Mouse (Mus musculus): ENCODE measurements around the gene Hoxc13.

Hoxc13 gene

DNA sequence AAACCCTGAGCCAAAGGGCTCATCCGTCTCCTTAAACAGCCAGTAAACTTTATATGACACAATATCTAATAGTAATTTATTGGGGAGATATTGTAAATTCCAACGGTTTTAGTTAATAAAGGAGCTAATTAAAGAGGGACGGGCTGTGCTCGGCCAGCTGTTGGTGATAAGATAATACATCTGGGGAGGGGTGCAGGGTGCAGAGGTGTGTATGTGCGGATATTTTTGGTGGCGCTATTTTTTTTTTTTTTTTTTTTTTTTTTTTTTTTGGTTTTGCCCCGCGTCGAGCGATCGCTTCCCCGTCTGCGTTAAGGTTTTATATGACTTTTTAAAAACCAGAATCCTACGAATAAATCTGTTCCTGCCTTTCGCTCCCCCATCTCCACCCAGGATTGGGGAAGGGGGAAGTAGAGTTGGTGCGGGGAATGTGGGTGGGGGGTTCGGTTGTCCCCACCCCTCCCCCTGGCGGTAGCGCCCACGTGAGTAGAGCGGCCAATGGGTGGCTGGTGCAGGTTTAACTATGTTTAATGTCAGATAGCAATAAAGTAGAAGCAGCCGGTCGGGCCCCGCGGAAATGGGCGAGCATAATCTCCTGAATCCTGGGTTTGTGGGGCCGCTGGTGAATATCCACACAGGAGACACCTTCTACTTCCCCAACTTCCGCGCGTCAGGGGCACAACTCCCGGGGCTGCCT is 15.5 kb downstream of the Hoxc13 start, which contains the start of gene Hoxc12:
TSS of gene Hoxc12 (plus strand) at position 479 of the 694 bp plus-strand sequence.
- CTCF ChIA-PET, result interaction anchor here (0.6 kb wide), 1 partner anchor 345 kb away, joined by 9 read pairs; no protein-coding TSS in a partner anchor

DNA sequence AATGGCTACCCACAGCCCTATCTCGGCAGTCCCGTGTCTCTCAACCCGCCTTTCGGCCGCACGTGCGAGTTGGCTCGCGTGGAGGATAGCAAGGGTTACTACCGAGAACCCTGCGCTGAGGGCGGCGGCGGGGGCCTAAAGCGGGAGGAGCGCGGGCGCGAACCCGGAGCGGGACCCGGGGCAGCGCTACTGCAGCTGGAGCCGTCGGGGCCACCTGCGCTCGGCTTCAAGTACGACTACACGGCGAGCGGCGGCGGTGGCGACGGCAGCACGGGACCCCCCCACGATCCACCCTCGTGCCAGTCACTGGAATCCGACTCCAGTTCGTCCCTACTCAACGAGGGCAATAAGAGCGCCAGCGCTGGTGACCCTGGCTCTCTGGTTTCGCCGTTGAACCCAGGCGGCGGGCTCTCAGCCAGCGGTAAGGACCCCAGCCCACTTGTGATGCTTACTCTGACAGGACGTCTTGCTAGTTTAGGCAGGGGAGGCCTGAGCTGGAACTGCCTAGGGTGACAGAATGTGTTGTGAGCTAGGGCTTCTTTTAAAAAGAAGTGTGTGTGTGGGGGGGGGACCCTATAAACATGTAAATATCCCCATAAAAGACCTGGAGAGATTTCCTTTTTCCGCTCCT is 16.2 kb downstream of the Hoxc13 start:
- CTCF ChIA-PET, result no interaction called here

DNA sequence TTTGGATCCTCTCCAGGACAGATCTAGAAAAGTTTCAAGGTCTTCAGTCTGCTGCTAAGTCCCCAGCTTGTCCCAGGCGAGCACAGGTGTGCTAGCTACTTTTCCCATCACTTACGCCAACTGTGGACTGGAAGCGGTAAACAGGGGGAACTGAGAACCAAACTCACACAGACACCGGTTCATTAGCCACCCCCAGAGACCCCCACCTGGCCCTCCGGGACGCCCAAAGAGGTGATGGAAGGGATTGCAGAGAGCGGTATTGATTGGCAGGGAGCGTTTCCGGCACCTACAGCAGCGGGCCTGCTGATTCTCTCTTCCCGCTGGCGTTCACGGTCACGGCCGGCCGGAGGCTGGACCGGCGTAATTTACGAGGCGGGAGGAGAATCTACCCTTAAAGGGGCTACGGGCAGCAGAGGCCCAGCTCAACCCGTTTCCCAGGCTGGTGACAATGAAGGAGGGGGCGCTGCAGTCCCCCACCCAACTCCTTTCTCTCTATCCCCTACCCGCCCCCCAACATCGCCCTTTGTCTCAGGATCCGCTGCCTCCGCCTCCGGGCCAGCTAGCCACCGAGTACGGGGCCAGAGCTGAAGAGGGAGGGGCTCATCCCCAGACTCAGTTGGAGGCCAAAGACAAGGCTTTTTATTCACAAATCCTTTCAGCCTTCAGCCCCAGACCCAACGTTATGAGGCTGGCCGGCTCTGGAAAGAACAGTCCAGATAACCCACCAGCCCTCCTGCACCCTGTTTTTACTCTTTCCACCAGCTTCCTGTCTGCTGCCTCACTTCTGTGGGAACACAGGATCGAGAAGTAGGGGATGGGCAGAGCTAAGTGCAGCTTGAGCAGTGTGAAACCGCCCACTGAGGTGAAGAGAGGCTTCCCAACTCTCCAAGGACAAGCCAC is 18.6 kb downstream of the Hoxc13 start:
- CTCF ChIA-PET, result no interaction called here

DNA sequence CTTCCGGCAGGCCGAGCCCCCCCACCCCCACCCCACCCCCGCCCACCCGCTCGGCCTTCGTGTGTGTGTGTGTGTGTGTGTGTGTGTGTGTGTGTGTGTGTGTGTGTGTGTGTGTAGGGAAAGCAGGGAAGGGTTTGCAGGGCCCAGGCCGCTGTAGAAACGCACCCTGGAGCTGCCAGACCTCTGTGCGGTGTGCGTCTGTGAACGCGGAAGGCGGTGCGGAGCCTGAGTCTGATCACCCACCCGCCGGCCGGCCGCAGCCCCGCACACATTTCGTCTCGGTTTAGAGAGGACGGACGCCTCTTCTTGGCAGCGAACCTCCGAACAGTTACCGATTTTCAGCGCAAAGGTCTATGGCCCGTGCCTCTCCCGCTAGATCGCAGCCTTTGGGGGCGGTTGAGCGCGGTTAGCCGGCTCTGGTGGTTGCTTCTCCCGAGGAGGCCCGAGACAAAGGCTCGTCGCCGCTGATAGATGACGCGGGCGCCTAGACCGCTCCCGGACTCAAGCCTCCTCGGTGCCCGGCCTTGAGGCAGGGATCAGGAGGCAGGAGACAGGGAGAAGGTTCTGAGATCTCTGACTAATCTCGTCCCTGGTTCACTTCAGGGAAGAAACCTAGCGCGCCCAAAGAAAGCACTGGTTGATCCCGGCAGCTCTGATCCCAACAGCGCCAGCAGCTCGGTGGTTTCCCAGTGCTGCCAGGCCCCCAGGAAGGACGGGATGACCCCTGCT is 22.0 kb downstream of the Hoxc13 start:
- CTCF ChIA-PET, result no interaction called here

DNA sequence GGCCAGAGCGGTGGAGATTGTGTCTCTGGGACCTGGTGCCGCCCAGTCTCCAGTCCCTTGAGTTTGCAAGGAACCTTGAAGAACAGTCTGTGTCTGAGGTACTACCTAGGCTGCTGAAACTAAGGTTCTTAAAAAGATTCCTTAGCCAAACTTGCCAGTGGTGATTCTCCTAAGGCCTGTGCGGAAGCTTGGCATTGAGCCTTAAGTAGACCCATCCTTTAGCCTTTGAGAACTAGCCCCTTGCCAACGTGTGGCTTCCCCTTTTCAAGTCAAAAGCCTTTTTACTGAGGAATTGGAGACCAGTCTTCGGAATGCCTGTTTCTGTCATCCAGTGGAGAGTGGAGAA is 22.5 kb downstream of the Hoxc13 start:
- CTCF ChIA-PET, result no interaction called here

DNA sequence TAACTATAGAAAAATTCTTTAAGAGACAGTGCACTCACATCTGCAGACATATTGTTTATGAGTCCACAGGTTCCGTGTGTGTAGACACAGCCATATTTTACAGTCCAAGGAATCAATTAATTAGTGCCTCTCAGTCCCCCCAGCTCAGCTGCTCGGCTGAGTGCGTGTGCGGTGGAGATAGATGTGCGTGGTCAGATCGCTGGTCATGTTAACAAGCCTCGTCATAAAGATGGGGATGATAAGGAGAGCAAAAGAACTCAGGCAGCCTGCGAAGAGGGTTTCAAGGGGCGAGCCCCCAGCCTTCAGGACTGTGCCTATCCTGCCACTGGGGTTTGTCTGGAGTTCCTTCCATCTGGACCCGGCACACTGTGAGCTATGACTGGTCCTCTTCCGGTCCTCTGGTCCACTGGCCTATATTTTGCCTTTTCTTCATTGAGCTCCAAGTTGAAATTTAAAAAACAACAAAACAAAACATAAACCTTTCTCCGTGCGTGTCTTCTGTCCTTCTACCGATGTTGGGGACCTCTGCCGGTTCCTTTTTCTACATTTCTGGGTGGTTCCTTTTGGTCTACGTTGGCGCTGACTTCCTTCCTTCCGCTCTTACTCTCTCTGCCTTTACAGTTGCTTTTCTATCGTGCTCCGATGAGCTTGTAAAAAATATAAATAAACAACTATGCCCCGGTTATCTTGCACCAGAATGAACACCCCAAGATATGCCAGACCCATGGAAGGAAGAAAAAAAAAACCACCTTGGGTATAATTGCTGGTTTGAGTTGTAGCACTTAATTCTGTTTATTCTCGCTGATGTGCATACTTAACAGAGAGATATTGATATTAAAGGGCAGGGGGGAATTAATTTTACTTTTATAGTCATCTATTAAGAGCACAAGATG is 24.5 kb downstream of the Hoxc13 start:
- CTCF ChIA-PET, result interaction anchor here (0.6 kb wide), 2 partner anchors 77 to 293 kb away, joined by 8 to 10 read pairs; no protein-coding TSS in a partner anchor

DNA sequence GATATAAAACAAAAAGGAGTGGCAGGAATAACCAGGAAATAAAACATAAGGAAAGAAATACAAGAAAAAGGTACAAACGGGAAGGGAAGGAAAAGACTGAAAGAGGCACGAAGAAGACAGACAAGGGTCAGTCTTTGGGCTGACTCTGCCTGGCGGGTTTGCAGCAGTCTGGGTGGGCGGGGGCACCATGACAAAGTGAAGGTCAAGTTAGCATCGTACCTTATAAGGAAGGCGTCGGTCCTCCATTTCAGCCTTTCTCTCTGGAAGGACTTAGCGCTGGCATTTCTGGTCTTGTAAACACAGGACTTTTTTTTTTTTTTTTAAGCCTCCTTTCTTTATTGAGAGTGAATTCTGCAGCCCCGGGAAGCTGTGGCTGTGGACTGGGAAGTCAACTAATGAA is 26.4 kb downstream of the Hoxc13 start:
- CTCF ChIA-PET, result no interaction called here

DNA sequence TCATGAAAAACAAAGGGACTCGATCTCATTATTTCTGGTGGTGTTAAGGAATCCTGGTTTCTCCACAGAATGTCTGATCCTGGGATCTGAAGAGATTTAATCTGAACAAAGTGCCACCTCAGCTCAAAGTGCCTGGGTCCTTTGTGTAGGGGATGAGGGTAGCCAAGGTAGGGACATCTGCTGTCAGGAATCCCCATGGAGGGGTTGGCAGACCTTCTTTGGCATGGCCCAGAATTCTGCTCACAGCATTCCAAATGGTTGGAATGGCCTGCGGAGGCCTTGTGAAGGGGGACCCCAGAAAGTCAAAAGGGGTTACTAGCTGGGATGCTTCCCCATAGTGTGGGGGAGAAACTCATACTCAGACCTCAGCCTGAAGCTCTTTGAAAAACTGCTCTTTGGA is 27.9 kb downstream of the Hoxc13 start:
- CTCF ChIA-PET, result interaction anchor here (0.5 kb wide), 1 partner anchor 287 kb away, joined by 4 read pairs; no protein-coding TSS in a partner anchor

DNA sequence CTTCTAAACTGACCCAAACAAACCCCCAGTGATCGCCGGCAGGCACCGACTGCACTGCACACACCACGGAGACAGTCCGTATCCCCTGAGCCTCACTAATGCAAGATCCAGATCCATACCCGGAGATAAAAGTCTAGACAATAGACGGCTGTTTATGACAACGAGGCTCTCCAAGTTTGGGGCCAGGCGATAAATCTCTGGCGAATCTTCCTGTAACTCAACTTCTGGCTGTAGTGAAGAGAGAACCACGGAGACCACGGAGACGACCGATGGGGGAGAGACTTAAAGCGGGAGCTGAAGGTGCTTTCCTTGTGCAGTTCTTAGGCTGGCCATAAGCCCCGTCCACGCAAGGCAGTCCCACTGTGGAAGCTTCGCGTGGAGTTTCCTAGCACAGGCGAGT is 28.8 kb downstream of the Hoxc13 start:
- CTCF ChIA-PET, result interaction anchor here (0.5 kb wide), 1 partner anchor 287 kb away, joined by 4 read pairs; no protein-coding TSS in a partner anchor

DNA sequence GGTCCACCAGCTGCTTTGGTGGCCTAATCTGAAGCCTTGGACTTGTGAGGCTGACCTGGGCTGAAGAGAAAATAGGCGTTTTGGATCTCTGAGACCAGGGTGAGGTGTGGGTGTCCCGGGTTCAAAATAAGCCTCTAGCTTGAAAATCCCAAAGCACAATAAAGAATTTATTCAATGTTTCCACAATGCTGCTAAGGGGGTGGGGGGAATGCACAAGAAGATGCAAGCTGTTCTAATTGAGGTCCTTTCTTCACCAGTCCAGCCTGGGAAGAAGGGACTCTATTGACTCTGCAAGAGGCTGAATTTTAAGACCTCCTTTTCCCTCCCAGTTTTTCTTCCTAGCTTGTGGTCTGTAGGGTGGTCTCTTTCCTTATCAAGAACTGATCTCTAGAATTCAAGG is 30.0 kb downstream of the Hoxc13 start:
- CTCF ChIA-PET, result interaction anchor here (0.5 to 1.0 kb wide), 4 partner anchors 15 to 60 kb away, joined by 3 to 7 read pairs (median 4); no protein-coding TSS in a partner anchor

DNA sequence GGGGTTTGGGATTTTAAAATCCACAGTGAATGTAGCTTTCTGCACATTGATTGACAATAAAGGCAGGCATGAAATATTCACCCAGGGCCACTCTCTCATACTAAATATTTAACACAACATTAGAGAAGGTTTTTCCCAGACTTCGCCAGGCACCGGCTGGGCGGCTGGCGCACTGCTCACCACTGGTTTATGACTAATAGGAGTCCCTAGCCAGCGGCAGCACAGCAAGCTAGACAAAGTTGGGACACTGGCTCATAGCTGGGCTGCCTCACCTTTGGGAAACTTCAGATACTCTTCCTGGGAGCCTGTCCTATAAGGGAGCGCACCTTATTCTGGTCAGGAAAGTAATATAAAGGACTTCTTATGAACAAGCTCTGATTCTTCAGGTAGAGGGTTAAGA is 32.7 kb downstream of the Hoxc13 start:
- CTCF ChIA-PET, result interaction anchor here (0.6 kb wide), 1 partner anchor 29 kb away, joined by 3 read pairs; no protein-coding TSS in a partner anchor

DNA sequence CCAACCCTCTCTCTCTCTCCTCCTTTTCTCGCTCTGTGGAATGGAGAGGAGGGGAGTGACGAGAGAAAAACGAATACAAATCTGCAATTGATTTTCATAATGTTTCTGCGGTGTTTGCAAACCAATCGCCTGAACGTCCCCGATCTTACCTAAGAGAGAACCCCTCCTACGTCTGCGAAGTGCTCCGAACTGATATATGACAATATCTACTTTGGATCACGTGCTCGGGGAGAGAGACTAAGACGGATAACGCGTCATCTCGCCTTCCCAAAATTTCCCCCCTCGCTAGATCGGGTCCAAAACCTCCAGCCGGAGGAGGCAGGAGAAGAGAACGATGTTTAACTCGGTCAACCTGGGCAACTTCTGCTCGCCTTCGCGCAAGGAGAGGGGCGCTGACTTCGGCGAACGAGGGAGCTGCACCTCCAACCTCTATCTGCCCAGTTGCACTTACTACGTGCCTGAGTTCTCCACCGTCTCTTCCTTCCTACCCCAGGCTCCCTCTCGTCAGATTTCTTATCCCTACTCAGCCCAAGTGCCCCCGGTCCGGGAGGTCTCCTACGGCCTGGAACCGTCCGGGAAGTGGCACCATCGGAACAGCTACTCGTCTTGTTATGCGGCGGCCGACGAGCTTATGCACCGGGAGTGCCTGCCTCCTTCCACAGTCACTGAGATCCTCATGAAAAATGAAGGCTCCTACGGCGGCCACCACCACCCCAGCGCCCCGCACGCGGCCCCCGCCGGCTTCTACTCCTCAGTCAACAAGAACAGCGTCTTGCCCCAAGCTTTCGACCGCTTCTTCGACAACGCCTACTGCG is 33.5 kb downstream of the Hoxc13 start, which contains the start of gene Hoxc11:
TSS of gene Hoxc11 (plus strand) at position 236 of the 815 bp plus-strand sequence.
- CTCF ChIA-PET, result no interaction called here

DNA sequence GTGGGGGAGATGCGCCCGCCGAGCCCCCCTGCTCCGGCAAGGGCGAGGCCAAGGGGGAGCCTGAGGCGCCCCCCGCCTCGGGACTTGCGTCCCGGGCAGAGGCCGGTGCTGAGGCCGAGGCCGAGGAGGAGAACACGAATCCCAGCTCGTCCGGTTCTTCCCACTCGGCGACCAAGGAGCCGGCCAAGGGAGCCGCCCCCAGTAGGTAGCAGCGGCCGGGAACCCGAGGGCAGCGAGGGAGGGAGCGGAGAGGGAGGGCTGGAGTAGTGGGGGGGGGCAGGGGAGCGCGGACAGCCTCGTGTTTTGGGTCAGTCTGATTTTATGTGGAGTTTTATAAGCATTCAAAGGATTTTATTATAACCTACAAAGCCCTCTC is 34.1 kb downstream of the Hoxc13 start:
- CTCF ChIA-PET, result no interaction called here

DNA sequence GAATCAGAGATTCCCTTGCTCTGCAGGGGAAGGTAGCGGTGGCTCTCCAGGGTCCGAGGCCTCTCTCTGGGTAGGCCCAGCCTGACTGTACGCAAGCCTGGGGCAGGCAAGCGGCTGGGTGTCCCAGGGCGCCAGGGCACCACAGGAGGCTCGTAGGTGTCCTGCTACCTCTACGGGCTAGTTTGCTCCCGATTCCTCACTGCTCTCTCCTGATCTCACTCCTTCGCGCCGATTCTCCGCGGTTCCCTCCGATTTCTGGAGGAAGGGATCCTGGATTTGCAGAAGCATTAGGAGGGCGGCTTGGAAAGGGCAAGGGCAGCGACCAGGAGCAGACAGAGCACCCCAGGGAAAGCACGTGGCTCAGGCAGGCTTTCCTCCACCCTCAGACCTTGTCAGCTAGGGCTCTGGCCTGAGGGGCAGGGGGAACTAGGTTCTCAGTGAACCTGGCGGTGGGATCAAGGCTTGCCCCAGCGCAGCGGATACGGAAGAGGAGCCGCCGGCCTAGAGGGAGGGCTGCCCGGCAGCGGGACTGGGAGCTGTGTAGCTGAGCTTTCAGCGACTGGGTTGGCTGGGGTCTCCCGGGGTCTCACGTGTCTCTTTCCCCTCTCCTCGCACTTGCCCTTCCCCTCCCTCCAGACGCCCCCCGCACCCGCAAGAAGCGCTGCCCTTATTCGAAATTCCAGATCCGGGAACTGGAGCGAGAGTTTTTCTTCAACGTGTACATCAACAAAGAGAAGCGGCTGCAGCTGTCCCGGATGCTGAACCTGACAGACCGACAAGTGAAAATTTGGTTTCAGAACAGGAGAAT is 35.1 kb downstream of the Hoxc13 start:
- CTCF ChIA-PET, result no interaction called here

DNA sequence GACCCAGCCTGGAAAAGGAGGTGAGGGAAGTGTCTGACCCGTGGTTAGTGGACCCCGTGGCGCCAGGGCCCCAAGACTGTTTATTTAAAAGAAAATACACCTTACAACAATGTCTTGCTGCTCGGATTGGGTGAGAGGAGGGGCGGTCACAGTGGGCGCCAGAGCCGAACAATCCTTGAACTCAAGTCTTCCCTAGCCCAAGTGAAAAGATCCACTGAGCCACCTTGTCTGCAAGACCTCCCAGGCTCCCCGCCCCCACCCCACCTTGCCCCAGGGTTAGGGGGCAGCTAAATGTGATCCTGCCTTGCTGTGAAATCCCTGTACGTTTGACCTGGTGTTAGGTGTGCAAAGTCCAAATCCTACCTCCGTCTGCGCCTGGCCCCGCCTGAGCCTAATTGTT is 36.0 kb downstream of the Hoxc13 start:
- CTCF ChIA-PET, result no interaction called here

DNA sequence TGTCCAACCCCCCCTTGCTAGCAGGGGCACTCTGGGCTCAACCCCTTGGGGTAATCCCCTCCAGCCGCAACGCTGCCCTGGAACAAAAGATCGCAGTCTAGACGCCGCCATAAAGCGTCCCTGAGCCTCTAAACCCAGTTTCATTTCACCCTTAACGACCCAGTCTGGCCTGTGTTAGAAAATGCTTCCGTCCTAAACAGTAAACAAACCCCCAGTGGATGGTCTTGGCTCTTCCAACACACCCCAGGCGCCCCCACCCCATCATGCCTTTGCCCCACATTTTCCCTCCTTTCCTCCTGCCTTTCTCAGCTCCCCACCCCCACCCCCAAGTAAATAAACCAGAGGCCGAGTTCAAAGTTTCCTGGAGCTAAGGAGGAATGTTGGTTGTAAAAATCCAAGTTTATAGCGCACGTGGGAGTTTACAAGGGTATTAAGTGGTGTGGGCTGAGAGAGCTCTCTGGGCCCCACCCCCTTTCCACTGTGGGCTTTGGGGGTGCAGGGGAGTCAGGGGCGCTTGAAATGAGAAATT is 38.8 kb downstream of the Hoxc13 start:
- CTCF ChIA-PET, result interaction anchor here (0.6 kb wide), 1 partner anchor 12 kb away, joined by 3 read pairs; no protein-coding TSS in a partner anchor

DNA sequence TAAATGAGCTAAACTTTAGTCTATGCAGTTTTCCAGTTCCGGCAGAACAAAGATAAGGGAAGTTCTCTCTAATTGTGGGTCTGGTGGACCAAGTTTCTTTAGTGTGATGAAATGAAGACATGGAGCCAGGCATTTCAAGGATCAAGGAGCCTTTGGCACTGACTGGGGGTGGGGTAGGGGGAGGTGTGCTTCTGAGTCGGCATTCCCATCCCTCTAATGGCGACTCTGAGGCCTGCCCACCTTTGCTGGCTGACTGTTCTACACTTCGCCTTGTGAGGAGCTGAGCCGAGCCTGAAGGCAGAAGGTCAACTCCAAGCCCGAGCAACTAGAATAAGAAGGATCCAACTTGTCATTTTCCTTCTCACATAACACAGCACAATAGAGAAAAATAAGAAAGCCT is 40.8 kb downstream of the Hoxc13 start:
- CTCF ChIA-PET, result interaction anchor here (0.6 kb wide), 1 partner anchor 26 kb away, joined by 4 read pairs; no protein-coding TSS in a partner anchor

DNA sequence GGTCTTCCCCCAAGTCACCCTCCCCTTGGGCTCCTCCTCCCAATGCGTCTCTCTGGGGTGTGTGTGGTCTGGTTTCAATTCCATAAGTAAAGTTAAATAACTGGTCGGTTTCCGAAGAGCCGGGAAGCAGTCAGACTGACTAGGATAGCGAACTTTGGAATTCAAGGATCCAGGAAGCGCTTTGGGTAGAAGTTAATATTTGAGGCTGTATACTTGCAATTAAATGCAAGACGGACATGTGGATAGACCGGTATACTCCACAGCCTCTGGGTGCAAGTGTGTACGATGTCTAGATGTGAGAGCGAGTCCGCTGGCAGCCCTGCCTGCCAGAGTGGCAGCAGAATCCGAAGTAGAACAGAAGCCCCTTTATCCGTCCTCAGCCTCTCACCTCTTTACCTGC is 41.6 kb downstream of the Hoxc13 start:
- CTCF ChIA-PET, result no interaction called here
